Mouse (Mus musculus) neutrophil, adult 5-6 weeks (primary cell): ENCODE measurements around the gene Gm1043. TPM values are rescaled to one million over a fixed set of nuclear protein-coding genes. Genes with fewer than 3 reads are reported as not detected.

ENCODE experiments used
- ATAC-seq: fragments of 151-379, 151-347 bp; 2 replicates; pipeline ENCODE4 v1.8.0; 2017; ENCODE audit warnings: mild to moderate bottlenecking, moderate TSS enrichment; ENCODE audit not compliant: insufficient number of reproducible peaks, poor library complexity, low FRiP score, severe bottlenecking; ENCODE audit errors: extremely low read depth
- total RNA-seq: library from RNA; stranded (forward); fragments of 200-1000 nt; gene quantifications from 2 replicates; pipeline ENCODE4 v1.2.3, GENCODE M21; 2017

The Gm1043 gene
- total RNA-seq, 1 experiment from 2014 or later: 9.0 TPM

DNA sequence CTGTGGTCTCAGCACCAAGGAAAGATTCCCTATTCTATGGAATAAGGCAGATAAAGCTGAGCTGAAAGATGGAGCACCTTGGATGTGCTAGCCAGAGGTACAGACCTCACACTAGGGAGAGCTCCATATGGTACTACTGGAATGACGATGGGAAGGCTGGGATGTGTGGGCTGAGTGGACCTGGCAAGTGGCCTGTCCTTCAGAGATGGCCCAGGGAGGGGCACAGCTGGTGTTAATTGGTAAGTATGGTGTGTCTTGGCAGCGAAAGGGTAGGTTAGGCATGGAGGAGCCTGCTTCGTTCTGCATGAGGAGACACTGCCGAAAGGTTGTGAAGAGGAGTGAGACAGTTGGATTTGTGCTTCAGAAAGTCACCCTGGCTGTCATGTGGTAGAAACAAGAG, 169.4 kb downstream of the Gm1043 start:
- ATAC-seq: no peak

GRCm38 (mm10) chr5:37256823-37257222, 171.7 kb downstream of the Gm1043 start:
- ATAC-seq: no peak

DNA sequence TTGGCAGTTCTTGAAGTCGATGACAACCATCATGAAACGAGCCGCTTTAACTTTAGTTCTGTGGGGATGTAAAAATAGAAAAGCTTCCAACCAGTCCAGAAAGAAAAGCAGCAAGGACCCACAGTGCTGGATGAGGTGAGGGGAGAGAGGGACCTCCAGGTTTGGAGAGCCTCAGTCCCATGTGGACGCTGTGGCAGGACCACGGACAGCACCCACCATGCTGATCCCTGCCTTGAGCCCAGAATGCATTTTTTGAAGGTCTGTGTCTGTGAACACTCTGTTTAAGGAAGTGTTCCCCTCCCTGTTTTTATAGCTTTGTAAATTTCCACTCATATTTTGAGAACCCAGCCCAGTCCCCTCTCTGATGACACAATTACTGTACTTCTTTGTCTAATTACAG, 172.1 kb downstream of the Gm1043 start:
- ATAC-seq: no peak

- ATAC-seq: no peak
These were observed 176.6 kb downstream of the Gm1043 start for GRCm38 (mm10) chr5:37261734-37262133.

DNA sequence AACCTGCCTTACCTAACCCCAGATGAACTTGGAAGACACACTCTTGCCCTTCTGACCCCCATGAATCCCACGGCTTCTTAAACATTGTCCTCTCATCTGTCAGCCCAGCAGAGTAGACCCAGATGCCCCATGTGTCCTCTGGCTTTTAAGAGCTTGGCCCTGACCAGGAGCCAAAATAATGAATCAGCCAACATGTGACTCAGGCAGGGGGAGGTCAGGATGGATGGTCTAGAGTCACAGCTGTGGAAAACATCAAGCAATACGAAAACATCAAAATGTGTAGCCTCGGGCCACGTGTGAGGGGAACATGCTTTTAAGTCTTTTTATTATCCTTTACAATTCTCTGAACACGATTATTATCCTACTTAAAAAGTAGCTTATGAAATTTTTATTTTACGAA, 178.6 kb downstream of the Gm1043 start:
- no peak for ATAC-seq

Other genes starting within 250 kb of the Gm1043 start
- not detected in 2 replicates for gene Ppp2r2c, start 216.9 kb upstream of the Gm1043 start, total RNA-seq
- 2.3 and 2.6 TPM in 2 replicates for gene Wfs1, start 96.2 kb upstream of the Gm1043 start, total RNA-seq
- 0.12 and 0.81 TPM in 2 replicates for gene Crmp1, start 156.6 kb downstream of the Gm1043 start, total RNA-seq